Mouse (Mus musculus) gastrocnemius, adult 18-20 months (tissue): Measurements from ENCODE around the gene 6030445D17Rik. TPM values are rescaled to one million over a fixed set of nuclear protein-coding genes. Genes with fewer than 3 reads are reported as not detected.

ENCODE experiments used
- DNase-seq: peaks from one replicate; pipeline ENCODE4 v3.0.0; 2021; ENCODE audit warnings: low spot score
- total RNA-seq, 2 experiments: library from RNA; stranded (reverse); gene quantifications; 2 replicates each; pipeline ENCODE4 v1.2.3; 2021

Gene 6030445D17Rik
- total RNA-seq, 2 experiments from 2014 or later = 0.12 TPM; not detected in 1

GRCm38 (mm10) chr4:136459210-136459609 is 2.8 kb upstream of the 6030445D17Rik start:
- no peak for DNase-seq

DNA sequence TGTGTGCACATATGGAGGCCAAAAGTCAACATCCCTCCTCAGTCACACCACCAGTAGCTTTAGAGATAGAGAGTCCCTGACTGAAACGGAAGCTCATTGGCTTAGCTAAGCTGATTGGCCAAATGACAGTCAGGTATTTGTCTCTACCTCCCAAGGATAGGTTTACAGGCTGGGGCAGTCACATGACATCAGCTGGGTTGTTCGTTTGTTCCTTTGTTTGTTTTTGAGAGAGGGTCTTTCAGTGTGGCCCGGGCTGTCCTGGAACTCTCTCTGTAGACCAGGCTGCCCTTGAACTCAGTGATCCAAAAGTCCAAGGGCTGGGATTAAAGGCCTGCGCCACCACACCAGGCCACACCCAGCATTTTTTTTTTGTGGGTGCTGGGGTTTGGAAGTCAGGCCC is 844 bp upstream of the 6030445D17Rik start:
- DNase-seq = no peak

- no peak for DNase-seq
Observed at GRCm38 (mm10) chr4:136461761-136462085, 327 bp upstream of the 6030445D17Rik start.

GRCm38 (mm10) chr4:136462839-136463178 is 759 bp downstream of the 6030445D17Rik start:
- peak; percentile 21 for DNase-seq

DNA sequence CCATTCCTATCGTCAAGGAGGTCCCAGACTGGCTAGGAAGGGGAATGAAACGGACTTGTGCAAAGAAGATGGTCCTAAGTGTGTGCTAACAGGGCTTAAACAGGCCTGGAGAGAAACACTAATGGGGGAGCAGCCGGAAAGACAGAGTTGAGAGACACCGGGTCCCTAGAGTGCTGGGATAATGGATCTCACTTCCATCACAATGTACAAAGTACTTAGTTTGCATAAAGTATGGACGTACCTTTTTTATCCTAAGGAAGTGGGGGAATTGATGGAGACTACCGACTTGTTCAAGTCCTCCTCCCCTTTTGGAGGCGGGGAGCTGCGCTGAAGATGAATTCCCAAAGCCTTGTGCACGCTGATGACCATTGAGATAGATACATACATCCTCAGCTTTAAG is 1.4 kb downstream of the 6030445D17Rik start:
- no peak for DNase-seq

DNA sequence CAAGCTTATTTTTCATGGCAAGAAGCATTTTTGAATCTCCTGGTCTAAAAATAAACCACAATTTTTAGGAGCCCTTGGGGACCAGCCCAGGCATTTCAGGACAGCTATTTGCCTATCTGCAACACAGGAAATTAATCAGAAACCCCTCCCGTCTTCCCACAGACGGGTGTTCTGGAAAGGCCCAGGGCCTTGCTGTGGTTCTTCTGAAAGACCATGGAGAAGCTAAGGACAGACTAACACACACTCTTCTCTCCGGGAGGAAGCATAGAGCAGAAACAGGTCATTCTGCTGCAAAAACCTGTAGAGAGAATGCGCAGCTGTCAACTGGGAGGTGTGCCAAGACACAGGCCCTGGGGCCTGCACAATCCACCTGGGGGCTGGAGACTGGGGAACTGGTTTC is 4.2 kb downstream of the 6030445D17Rik start:
- DNase-seq = peak; percentile 50

- DNase-seq = peak; percentile 9
Observed at GRCm38 (mm10) chr4:136468553-136469327, 6.7 kb downstream of the 6030445D17Rik start.

DNA sequence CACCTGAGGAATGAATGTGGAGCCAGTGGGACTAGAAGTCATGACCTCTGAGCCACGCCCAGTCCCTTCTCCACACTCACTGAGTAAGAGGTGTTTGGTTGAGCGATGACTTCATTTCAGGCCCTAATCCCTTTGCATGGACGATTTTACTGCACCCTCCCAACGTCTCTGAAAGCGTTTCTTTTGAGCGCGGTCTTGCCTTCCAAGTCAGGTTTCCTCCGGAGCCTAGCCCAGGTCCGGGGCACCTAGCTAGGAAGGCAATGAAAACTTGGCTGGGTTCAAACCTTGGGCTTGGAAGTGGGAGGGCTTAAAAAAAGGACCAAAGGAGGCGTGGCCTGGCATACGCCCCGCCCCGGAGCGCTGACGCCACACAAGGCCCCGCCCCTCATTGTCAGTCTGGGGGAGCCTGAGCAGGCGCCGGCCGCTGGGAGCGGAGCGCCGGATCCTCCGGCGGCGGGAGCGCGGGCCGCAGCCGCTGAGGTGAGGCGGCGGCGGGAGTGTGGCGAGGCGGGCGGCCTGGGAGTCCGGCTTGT is 7.4 kb downstream of the 6030445D17Rik start, which contains the start of gene Luzp1:
Gene Luzp1 (plus strand): TSS at position 391 of the 533 bp plus-strand sequence.
- peak; percentile 93 for DNase-seq

- no peak for DNase-seq
Observed at GRCm38 (mm10) chr4:136469941-136470346, 7.9 kb downstream of the 6030445D17Rik start.

- DNase-seq = peak; percentile 32
Observed at GRCm38 (mm10) chr4:136470347-136471071, 8.5 kb downstream of the 6030445D17Rik start.

- no peak for DNase-seq
Observed at GRCm38 (mm10) chr4:136476692-136477091, 14.6 kb downstream of the 6030445D17Rik start.

GRCm38 (mm10) chr4:136486549-136486948 is 24.5 kb downstream of the 6030445D17Rik start:
- DNase-seq = no peak

DNA sequence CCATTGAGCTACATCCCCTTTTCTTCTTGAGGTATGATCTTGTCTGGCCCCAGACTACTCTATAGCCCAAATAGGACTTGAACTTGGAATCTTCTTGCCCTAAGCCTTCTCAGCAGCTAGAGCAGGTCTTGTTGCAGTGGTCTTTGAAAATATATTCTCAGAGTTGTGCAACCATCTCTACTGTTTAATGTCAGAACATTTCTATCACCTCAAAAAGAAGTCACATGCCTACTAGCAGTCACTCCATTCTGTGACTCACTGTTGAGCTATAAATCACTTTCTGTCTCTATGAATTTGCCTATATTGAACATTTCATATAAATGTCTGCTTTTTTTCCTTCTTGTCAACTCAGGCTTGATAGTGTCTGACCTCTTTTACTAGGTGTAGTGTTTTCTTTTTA is 33.9 kb downstream of the 6030445D17Rik start:
- no peak for DNase-seq

GRCm38 (mm10) chr4:136505426-136506215 is 43.6 kb downstream of the 6030445D17Rik start:
- DNase-seq = no peak

DNA sequence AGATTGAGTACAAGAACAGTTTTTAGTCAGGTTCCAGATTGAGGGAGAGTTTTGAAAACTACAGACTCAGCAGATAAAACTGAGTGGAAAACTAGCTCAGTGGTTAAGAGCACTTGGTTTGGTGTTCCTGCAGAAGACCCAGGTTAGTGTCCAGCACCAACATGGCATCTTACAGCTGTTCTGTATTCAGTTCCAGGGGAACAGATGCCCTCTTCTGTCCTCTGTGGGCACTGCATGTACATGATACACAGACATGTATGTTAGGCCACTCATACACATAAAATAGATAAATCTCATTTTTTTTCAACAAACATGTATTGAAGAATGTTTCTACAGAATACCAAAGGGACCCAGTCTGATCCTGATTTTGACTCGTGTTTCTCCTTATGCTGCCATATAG is 47.8 kb downstream of the 6030445D17Rik start:
- DNase-seq = no peak

DNA sequence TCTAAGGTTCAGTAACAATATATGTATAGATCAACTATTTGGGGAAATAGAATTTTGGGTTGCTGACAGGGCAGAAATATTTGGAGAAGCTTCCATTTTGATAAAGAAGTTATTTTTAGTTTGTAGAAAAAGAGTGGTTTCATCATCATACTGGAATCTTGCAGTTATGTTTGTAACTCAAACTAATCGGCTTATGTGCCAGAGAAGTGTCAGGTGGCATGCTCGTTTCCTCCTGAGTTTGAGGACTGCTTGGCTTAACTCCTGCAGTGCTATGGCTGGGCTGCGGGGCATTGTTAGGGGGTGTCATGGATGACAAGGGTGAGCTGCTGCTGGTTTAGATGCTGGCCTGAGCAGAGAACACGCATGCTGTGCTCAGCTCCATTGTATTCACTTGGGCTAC is 49.7 kb downstream of the 6030445D17Rik start:
- DNase-seq = no peak

GRCm38 (mm10) chr4:136512905-136513304 is 50.9 kb downstream of the 6030445D17Rik start:
- DNase-seq = peak; percentile 7

Other genes starting within 250 kb of the 6030445D17Rik start
- 100 to 1,000 TPM; 379 to 395 TPM for gene Tcea3, start 214.5 kb upstream of the 6030445D17Rik start, total RNA-seq
- 10 to 100 TPM; 29.7 to 33.3 TPM for gene Zfp46, start 177.6 kb upstream of the 6030445D17Rik start, total RNA-seq
- 10 to 100 TPM; 21.4 to 27.4 TPM for gene Hnrnpr, start 151.3 kb upstream of the 6030445D17Rik start, total RNA-seq
- not detected for gene Htr1d, start 38.7 kb upstream of the 6030445D17Rik start, total RNA-seq
- gene Luzp1, start 7.5 kb downstream of the 6030445D17Rik start, total RNA-seq = 10 to 100 TPM; 10.1 to 18.3 TPM
- 10 to 100 TPM; 17.9 TPM for gene Kdm1a, start 140.5 kb downstream of the 6030445D17Rik start, total RNA-seq
- not detected for gene Tex46, start 148.2 kb downstream of the 6030445D17Rik start, total RNA-seq
- gene Lactbl1, start 160.4 kb downstream of the 6030445D17Rik start, total RNA-seq = not detected